In genomic region chr17:12740317-12740716, GRCm38 (mm10) we compare ENCODE assay signal across 11 mouse cellular contexts. TPM values are rescaled to one million over a fixed set of nuclear protein-coding genes. Genes with fewer than 3 reads are reported as not detected.
DNase-seq lines count a peak whose midpoint lies in the region; ATAC-seq and TF ChIP-seq lines count a peak whose summit lies in the region.
"Had no signal": no experiment of that assay in that cellular context is flagged by ENCODE, and none has a peak within 500 bp of the region (broad histone marks: within the 10 kb centered on the region; RNA-seq: fewer than 3 reads in every experiment).

No protein-coding gene starts in this region.

- no peak for TF ChIP-seq POLR2A in kidney, adult 2 months (IDR thresholded peaks at IDR 0.05; ENCODE audit: low read depth, low read length)

- H3K27me3 ChIP-seq in kidney, embryonic 14.5 days (ENCODE audit: control insufficient read depth, insufficient read depth, low read length) = no peaks in the 10 kb centered on the region
- H3K27me3 ChIP-seq in kidney, adult 2 months (replicated peaks; ENCODE audit: control insufficient read depth, insufficient read depth, low read length) = no peaks in the 10 kb centered on the region
- H3K27me3 ChIP-seq in embryonic facial prominence, embryonic 10.5 days (replicated peaks; ENCODE audit: low read depth, poor library complexity, severe bottlenecking) = no peaks in the 10 kb centered on the region
- no peaks in the 10 kb centered on the region for H3K27me3 ChIP-seq in limb, embryonic 10.5 days (ENCODE audit: low read depth, poor library complexity, severe bottlenecking)
- H3K27me3 ChIP-seq in forebrain, postnatal 0 days (ENCODE audit: insufficient read depth, low read length) = no peaks in the 10 kb centered on the region

- no peak overlapping the region for H3K4me3 ChIP-seq in kidney, embryonic 14.5 days (ENCODE audit: low read length)
- H3K4me3 ChIP-seq in kidney, adult 2 months (ENCODE audit: insufficient read depth, low read depth, low read length) = no peak overlapping the region
- H3K4me3 ChIP-seq in embryonic facial prominence, embryonic 10.5 days = no peak overlapping the region
- H3K4me3 ChIP-seq in limb, embryonic 10.5 days = 0 out of 2 replicates have a peak overlapping the region, but pooled peaks have one; percentile 64
- H3K4me3 ChIP-seq in forebrain, postnatal 0 days (ENCODE audit: low read depth, low read length) = no peak overlapping the region

- peaks cover 69% of the 10 kb centered on the region for H3K36me3 ChIP-seq in kidney, embryonic 14.5 days (ENCODE audit: control insufficient read depth, insufficient read depth, low read length)
- H3K36me3 ChIP-seq in kidney, adult 2 months (ENCODE audit: control insufficient read depth, insufficient read depth, low read length) = no peaks in the 10 kb centered on the region
- H3K36me3 ChIP-seq in embryonic facial prominence, embryonic 10.5 days (replicated peaks) = peaks cover 96% of the 10 kb centered on the region
- H3K36me3 ChIP-seq in limb, embryonic 10.5 days = peaks cover 96% of the 10 kb centered on the region
- peaks cover 23% of the 10 kb centered on the region for H3K36me3 ChIP-seq in forebrain, postnatal 0 days (ENCODE audit: insufficient read depth)

- WGBS in kidney, embryonic 14.5 days = 44% methylated on average over 2 of the region's 2 CpGs
- WGBS in kidney, adult 2 months = 83% methylated on average over 2 of the region's 2 CpGs
- WGBS in embryonic facial prominence, embryonic 10.5 days = 31% methylated on average over 2 of the region's 2 CpGs
- WGBS in limb, embryonic 10.5 days = 23% methylated on average over 2 of the region's 2 CpGs
- 77% methylated on average over 2 of the region's 2 CpGs for WGBS in forebrain, postnatal 0 days

- peaks cover 24% of the 10 kb centered on the region for H3K9me3 ChIP-seq in kidney, embryonic 14.5 days (ENCODE audit: control insufficient read depth, low read length)
- H3K9me3 ChIP-seq in embryonic facial prominence, embryonic 10.5 days = peaks cover 44% of the 10 kb centered on the region
- H3K9me3 ChIP-seq in limb, embryonic 10.5 days (replicated peaks) = peaks cover 26% of the 10 kb centered on the region
- peaks cover 13% of the 10 kb centered on the region for H3K9me3 ChIP-seq in forebrain, postnatal 0 days (ENCODE audit: low read length)

- TF ChIP-seq CTCF in kidney, adult 2 months (conservative IDR thresholded peaks at IDR 0.05; ENCODE audit: insufficient read depth, insufficient read length, low read depth, low read length) = no peak
- no peak for TF ChIP-seq CTCF in forebrain, postnatal 0 days (IDR thresholded peaks at IDR 0.05; ENCODE audit: low read depth)

- H3K9ac ChIP-seq in kidney, embryonic 14.5 days (ENCODE audit: low read depth, low read length) = no peak overlapping the region
- H3K9ac ChIP-seq in forebrain, postnatal 0 days = no peak overlapping the region
- H3K9ac ChIP-seq: hindbrain, embryonic 14.5 days had no signal

- no peak for DNase-seq in kidney, adult 2 months
- peak; percentile 34 for DNase-seq in embryonic facial prominence, embryonic 10.5 days (ENCODE audit: low spot score)
- no peak for DNase-seq in limb, embryonic 10.5 days (ENCODE audit: low spot score)
- no peak for DNase-seq in cerebellum, postnatal 14 days
- no peak for DNase-seq in forebrain, postnatal 0 days
- DNase-seq in MN1 (ENCODE audit: low spot score) = no peak
- DNase-seq: adrenal gland, postnatal 10 days; layer of hippocampus, postnatal 36 days had no signal

- H3K4me1 ChIP-seq in kidney, embryonic 14.5 days (ENCODE audit: control insufficient read depth, insufficient read depth, low read length) = peaks cover 20% of the 10 kb centered on the region
- H3K4me1 ChIP-seq in kidney, adult 2 months (ENCODE audit: control insufficient read depth, insufficient read depth, low read length) = no peaks in the 10 kb centered on the region
- H3K4me1 ChIP-seq in embryonic facial prominence, embryonic 10.5 days = peaks cover 40% of the 10 kb centered on the region
- peaks cover 59% of the 10 kb centered on the region for H3K4me1 ChIP-seq in limb, embryonic 10.5 days
- H3K4me1 ChIP-seq in forebrain, postnatal 0 days (ENCODE audit: insufficient read depth) = no peaks in the 10 kb centered on the region

- H3K4me2 ChIP-seq in kidney, embryonic 14.5 days (replicated peaks; ENCODE audit: low read depth, low read length) = no peak overlapping the region
- no peak overlapping the region for H3K4me2 ChIP-seq in forebrain, postnatal 0 days (ENCODE audit: low read depth)

- ATAC-seq in kidney, embryonic 14.5 days (ENCODE audit: low FRiP score, low TSS enrichment) = no peak
- peak; percentile 30 for ATAC-seq in megakaryocyte-erythroid progenitor cell, adult 5-6 weeks (replicated peaks; ENCODE audit: low FRiP score, low TSS enrichment, poor library complexity, severe bottlenecking)
- ATAC-seq in forebrain, postnatal 0 days = no peak

- H3K27ac ChIP-seq in kidney, embryonic 14.5 days (ENCODE audit: low read depth, low read length) = peak overlapping the region; percentile 53
- no peak overlapping the region for H3K27ac ChIP-seq in kidney, adult 2 months (ENCODE audit: insufficient read depth, low read depth, low read length)
- H3K27ac ChIP-seq in embryonic facial prominence, embryonic 10.5 days (replicated peaks) = peak overlapping the region; percentile 48; the same call in 1 of the 2 replicates
- H3K27ac ChIP-seq in limb, embryonic 10.5 days = peak overlapping the region; percentile 88
- no peak overlapping the region for H3K27ac ChIP-seq in forebrain, postnatal 0 days (ENCODE audit: low read depth, low read length)
- H3K27ac ChIP-seq: hindbrain, embryonic 14.5 days had no signal

RNA-seq across cellular contexts. Expression of gene Igf2r, which starts 29.1 kb away (rescaled TPM):
- 20.7 and 37.8 TPM in 2 replicates for polyA plus RNA-seq in kidney, embryonic 14.5 days (2014; fragmentation: Nextera tagmentation; extraction: Ambion mirVana)
- 24.8 and 27.0 TPM in 2 replicates for polyA plus RNA-seq in kidney, adult 2 months (2012; rRNA removed)
- 25.9 and 27.2 TPM in 2 replicates for polyA plus RNA-seq in embryonic facial prominence, embryonic 10.5 days (2016; fragmentation: Nextera tagmentation; extraction: Ambion mirVana)
- 30.3 and 35.6 TPM in 2 replicates for polyA plus RNA-seq in limb, embryonic 10.5 days (2016; fragmentation: Nextera tagmentation; extraction: Ambion mirVana)
- 10.2 and 14.0 TPM in 2 replicates for total RNA-seq in megakaryocyte-erythroid progenitor cell, adult 5-6 weeks (2014; fragmentation: Nextera tagmentation)
- total RNA-seq in megakaryocyte-erythroid progenitor cell, adult 5-6 weeks (2017) = 15.3 and 19.7 TPM in 2 replicates
- 27.2 and 36.0 TPM in 2 replicates for total RNA-seq in forebrain, postnatal 0 days (2014; rRNA removed)
- polyA plus RNA-seq in forebrain, postnatal 0 days (2015; fragmentation: Nextera tagmentation; extraction: Ambion mirVana) = 3.0 and 4.6 TPM in 2 replicates

Comparison
In these comparisons a context has a peak if more than half of its experiments do, and no peak if none do; other contexts are left out.
1. H3K27ac ChIP-seq: peak in kidney, embryonic 14.5 days (single experiment), embryonic facial prominence, embryonic 10.5 days (single experiment) and limb, embryonic 10.5 days (single experiment); none in kidney, adult 2 months (single experiment) and forebrain, postnatal 0 days (single experiment).